Mouse (Mus musculus) gastrocnemius, adult 2 months (tissue): ENCODE results near the gene Itpk1. TPM values are rescaled to one million over a fixed set of nuclear protein-coding genes. Genes with fewer than 3 reads are reported as not detected.
A peak's percentile ranks its signal among the peaks of the same experiment; 100 is the strongest.

Experiments
- DNase-seq: peaks from one replicate; pipeline ENCODE4 v3.0.0; 2022
- H3K27ac ChIP-seq: fragments of 200-600 bp; 2 replicates; pipeline ENCODE4 v1.8.1; 2022; ENCODE audit warnings: mild to moderate bottlenecking
- H3K4me3 ChIP-seq: fragments of 200-600 bp; 2 replicates; pipeline ENCODE4 v1.8.1; 2022; ENCODE audit warnings: mild to moderate bottlenecking, moderate library complexity
- CTCF ChIP-seq: fragments of 200-600 bp; IDR thresholded peaks from 2 replicates; pipeline ENCODE4 v1.8.1; 2022; ENCODE audit warnings: antibody characterized with exemption, mild to moderate bottlenecking, moderate library complexity
- intact Hi-C: fragments of 180-260 bp; cut with DNase I; formaldehyde crosslinking; loops from one replicate; pipeline ENCODE4 v1.15.1; 2025
- total RNA-seq, 2 experiments: library from RNA; stranded (reverse); gene quantifications; 2 replicates each; pipeline ENCODE4 v1.2.3; 2021

Itpk1 gene
- total RNA-seq, 2 experiments from 2014 or later = 6.5 to 6.6 TPM

- no peak for DNase-seq
- TF ChIP-seq CTCF = no peak
- Histone ChIP-seq H3K27ac (no peak overlapping the region), H3K4me3 (no peak overlapping the region)
- intact Hi-C loops = no loop called here
These were observed 5.6 kb downstream of the Itpk1 start for GRCm38 (mm10) chr12:102699156-102699555.

GRCm38 (mm10) chr12:102698089-102698684, 6.5 kb downstream of the Itpk1 start:
- intact Hi-C loops = no loop called here
- TF ChIP-seq CTCF = no peak
- no peak for DNase-seq
- H3K4me3 ChIP-seq = no peak overlapping the region
- H3K27ac ChIP-seq = no peak overlapping the region

- Histone ChIP-seq H3K4me3 (no peak overlapping the region), H3K27ac (no peak overlapping the region)
- no peak for TF ChIP-seq CTCF
- DNase-seq = no peak
- intact Hi-C loops = no loop called here
These were observed 7.3 kb downstream of the Itpk1 start for GRCm38 (mm10) chr12:102697381-102697780.

GRCm38 (mm10) chr12:102696635-102697354, 7.9 kb downstream of the Itpk1 start:
- peak overlapping the region; percentile 49 for H3K27ac ChIP-seq
- intact Hi-C loops = no loop called here
- no peak for TF ChIP-seq CTCF
- H3K4me3 ChIP-seq = no peak overlapping the region
- DNase-seq = no peak

GRCm38 (mm10) chr12:102695369-102696239, 9.1 kb downstream of the Itpk1 start:
- no peak overlapping the region for H3K4me3 ChIP-seq
- no peak for DNase-seq
- peak overlapping the region; percentile 49; the same call in 1 of the 2 replicates for H3K27ac ChIP-seq
- TF ChIP-seq CTCF = no peak
- intact Hi-C loops = no loop called here

GRCm38 (mm10) chr12:102691761-102692160, 13.0 kb downstream of the Itpk1 start:
- DNase-seq = no peak
- TF ChIP-seq CTCF = no peak
- intact Hi-C loops = no loop called here
- Histone ChIP-seq H3K4me3 (no peak overlapping the region), H3K27ac (no peak overlapping the region)

GRCm38 (mm10) chr12:102691180-102691579, 13.6 kb downstream of the Itpk1 start:
- Histone ChIP-seq H3K4me3 (peak overlapping the region; percentile 53), H3K27ac (peak overlapping the region; percentile 74)
- TF ChIP-seq CTCF = no peak
- peak; percentile 77 for DNase-seq
- intact Hi-C loops = no loop called here

- TF ChIP-seq CTCF = no peak
- Histone ChIP-seq H3K27ac (no peak overlapping the region), H3K4me3 (no peak overlapping the region)
- intact Hi-C loops = no loop called here
- DNase-seq = no peak
These were observed 14.8 kb downstream of the Itpk1 start for GRCm38 (mm10) chr12:102689773-102690563.

GRCm38 (mm10) chr12:102686321-102686720, 18.4 kb downstream of the Itpk1 start:
- no peak overlapping the region for H3K4me3 ChIP-seq
- DNase-seq = no peak
- H3K27ac ChIP-seq = no peak overlapping the region
- intact Hi-C loops = no loop called here
- no peak for TF ChIP-seq CTCF

- no peak for TF ChIP-seq CTCF
- intact Hi-C loops = no loop called here
- Histone ChIP-seq H3K27ac (no peak overlapping the region), H3K4me3 (no peak overlapping the region)
- no peak for DNase-seq
These were observed 19.2 kb downstream of the Itpk1 start for GRCm38 (mm10) chr12:102685523-102685931.

- TF ChIP-seq CTCF = no peak
- intact Hi-C loops = no loop called here
- no peak for DNase-seq
- Histone ChIP-seq H3K27ac (no peak overlapping the region), H3K4me3 (no peak overlapping the region)
These were observed 19.9 kb downstream of the Itpk1 start for GRCm38 (mm10) chr12:102684720-102685386.

- no peak overlapping the region for H3K4me3 ChIP-seq
- intact Hi-C loops = no loop called here
- TF ChIP-seq CTCF = no peak
- H3K27ac ChIP-seq = peak overlapping the region; percentile 38; the same call in 1 of the 2 replicates
- peak; percentile 53 for DNase-seq
These were observed 20.8 kb downstream of the Itpk1 start for GRCm38 (mm10) chr12:102683979-102684378.
